Mouse (Mus musculus) retina, embryonic 14.5 days (tissue): Measurements from ENCODE around the gene Cadm1.

Source experiments
- DNase-seq: peaks from one replicate; pipeline ENCODE4 v3.0.0-alpha.2; 2015; ENCODE audit warnings: low spot score

The Cadm1 gene

DNA sequence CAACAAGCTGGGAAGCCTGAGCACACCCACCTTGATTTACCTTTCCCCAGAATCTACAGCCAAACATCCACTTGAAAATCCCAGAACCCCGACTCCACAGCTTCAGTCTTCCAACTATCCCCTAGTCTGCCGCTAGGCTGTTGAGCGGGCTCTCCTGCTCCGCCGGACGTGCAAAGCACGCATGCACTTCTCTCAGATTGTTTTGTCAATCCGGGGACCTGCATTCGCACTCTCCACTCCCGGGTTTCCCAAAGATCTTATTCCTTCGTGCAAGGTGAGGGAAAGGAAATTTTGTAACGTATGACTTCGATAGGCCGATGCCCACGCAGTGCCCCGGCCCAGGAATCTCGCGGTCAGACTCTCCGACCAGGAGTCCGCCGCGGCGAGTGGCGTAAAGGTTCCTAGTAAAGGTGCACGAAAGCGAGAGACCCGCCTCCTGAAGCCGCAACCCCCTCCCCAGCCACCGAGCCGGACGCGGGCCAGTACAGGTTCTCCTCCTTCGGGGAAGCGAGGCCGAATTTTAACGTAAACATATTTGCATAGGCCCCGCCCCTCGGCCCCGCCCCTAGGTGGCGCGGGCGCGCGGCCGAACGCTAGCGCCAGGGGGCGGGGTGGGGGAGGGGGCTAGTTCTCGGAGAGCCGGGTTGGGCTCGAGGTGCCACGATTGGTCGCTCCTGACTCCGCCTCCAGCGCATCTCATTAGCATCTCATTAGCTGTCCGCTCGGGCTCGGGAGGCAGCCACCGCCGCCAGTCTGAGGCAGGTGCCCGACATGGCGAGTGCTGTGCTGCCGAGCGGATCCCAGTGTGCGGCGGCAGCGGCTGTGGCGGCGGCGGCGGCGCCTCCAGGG is at the start of gene Cadm1:
TSS of gene Cadm1 (plus strand) at position 572 of the 849 bp plus-strand sequence.
- DNase-seq: peak; percentile 99

DNA sequence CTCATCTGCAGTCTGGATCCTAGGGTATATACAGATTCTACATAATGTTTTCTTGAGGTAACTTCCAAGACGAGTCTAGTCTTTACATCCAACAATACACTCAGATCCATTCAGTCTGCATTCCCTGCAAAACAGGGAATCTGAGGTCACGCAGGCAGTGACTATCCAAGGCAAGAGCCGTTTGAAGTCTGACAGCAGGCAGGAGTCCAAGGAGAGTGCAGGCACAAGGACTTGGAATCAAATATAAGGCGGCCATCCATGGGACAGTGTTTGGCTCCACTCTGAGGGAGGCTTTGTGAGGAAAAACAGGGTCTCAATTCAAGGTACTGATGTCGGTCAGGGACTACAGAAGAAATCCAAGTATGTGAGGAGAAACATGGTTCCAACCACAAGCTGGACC is 45.5 kb upstream of the Cadm1 start:
- DNase-seq: no peak

DNA sequence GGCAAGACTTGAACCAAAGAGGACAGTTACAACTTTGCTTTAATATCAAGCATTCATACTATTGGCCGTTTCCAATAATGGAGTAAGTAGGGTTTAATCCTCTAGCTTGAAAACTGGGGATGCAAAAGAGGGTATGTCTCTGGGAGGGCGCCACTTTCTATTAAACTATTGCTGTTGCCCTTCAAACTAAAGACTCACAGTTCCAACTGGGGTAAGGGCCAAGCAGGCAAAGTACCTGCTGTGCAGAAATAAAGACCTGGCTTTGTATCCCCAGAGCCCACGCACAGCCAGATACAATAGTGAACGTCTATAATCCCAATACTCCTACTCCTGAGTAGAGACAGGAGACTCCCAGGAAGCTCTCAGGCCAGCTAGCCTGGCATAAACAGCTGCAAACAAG is 44.8 kb upstream of the Cadm1 start:
- no peak for DNase-seq

DNA sequence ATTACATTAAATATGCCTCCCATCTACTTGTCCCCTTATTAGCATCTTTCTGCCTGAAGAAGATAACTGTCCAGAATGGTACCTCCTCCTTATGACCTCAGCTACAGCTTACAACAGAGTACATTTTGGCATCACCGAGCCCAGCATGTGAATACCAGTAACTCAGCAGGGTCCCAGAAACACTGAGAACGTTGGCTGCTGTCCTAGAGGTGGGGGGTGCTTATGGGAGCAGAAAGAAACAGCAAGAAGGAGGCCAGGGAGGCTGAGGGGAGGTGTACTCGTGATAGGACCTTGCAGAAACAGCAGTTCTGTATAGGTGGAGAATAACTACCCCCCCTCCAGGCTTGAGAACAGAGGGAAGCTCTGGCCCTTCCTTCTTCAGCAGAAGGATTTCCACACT is 30.2 kb upstream of the Cadm1 start:
- DNase-seq: no peak

DNA sequence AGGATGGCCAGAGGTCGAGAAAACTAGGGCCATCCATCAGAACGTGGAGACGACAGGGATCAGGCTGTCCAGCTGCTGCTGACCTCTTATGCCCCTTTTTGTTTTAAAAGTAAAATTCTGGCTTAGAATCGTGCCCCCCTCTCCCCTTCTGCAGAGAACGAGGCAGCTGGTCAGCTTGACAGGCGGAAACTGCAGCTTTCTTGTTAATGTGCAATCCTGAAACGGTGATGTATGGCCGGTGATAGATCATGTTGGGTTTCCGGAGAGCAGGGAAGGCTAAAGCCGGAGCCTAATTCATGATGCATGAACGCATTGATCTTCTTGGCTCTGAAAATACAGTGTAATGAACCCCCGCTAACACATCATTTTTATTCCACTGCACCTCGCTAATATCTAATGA is 24.0 kb upstream of the Cadm1 start:
- peak; percentile 31 for DNase-seq

DNA sequence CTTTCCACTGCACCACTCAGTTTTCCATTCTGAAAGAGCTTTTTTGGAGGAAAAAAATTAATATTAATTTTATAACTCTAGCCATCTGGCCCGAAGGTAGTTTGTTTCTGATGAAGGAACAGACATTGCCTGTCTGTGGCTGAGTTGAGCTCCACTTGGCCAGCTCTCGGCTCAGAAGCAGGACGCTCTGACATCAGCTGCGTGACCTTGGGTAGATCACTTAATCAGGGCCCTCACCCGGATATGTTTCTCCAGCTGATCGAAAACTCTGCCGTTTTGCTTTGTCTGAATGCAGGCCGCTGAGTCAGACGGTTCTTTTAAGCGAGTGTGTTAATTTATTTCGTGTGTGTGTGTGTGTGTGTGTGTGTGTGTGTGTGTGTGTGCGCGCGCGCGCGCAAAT is 23.1 kb upstream of the Cadm1 start:
- no peak for DNase-seq

DNA sequence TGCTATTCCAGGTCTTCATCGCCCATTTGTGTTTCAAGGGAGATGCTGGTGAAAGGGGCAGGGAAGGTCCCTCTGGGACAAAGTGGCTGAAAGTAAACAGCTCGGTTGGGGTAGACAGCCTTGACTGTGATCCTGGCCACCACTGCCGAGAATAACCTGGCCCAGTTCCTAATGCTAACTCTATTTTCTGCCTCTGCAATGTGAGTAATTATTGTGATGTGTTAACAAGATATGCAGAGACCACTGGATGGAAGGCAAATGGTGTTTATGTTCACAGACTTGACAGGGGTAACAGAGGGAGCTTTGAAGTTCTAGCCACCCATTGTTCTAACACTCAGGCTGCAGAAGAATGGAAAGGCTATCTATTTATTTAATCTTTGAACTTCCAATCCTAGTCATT is 21.9 kb upstream of the Cadm1 start:
- no peak for DNase-seq

DNA sequence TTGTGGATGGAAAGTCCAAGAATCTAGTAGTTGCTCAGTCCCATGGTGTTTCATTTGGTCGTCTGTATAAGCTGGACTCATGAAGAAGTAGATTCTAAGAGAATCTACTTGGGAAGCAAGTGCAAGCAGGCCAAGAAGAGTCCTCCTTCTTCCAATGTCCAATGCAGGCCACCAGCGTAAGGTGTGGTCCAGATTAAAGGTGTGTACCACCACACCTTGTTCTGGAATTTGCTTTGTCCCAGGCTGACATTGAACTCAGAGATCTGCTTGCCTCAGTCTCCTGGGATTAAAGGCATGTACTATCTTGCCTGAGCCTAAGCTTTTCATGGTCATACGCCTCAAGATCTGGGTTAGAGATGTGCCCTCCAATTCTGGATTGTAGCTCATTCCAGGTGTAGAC is 17.5 kb upstream of the Cadm1 start:
- no peak for DNase-seq

DNA sequence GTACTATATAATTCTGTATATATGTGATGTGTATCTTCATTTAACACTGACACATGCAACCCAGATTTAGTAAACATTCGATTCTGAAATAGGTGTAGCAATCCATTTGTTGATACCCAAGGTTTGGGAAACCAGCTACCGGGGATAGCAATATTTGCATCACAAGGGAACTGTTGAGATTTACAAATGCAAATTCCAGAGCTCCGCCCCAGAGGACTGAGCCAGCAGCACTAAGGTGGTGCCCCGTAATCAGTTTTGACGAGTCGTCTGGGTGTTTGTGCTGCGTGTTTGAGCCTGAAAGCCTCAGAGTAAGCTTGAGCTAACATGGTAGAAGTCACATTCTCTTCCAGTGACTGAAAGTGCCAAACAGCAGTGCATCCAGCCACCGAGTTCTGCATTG is 15.7 kb upstream of the Cadm1 start:
- DNase-seq: no peak

DNA sequence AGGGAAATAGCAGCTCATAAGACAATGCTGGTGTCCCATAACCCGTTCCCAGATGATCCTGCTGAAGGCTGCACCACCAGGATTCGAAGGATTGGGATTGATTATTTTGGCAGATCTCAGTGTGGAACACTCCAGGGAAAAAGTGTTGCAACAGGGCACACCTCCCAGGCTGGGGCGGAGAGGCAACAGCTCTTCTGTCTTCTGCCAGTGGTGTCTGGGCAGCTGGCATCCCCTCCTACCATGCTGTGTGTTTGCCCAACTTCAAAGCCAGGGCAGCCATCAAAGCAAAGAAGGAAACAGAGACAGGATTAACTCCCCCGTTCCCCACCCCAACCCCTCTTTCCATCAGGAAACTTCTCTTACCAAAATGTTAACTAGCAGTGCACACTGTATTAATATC is 13.7 kb upstream of the Cadm1 start:
- DNase-seq: no peak

DNA sequence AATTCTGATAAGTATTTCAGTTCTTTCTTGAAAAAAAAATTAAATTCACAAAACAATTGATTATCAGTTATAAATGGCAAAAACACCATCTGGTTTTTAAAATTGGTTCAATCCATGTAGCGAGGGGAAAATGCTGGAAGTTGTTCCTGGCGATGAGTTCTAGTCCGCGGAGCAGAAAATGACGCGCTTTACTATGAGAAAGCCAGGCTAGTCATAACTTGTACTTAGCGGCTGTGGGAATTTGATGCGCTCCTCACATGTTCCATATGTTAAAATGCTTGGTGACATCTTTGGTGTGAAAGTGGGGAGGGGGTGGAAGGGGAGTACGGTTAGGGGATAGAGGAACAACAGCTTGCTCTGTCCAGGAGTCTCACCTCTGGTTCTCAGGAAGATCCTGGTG is 2.7 kb upstream of the Cadm1 start:
- DNase-seq: no peak

DNA sequence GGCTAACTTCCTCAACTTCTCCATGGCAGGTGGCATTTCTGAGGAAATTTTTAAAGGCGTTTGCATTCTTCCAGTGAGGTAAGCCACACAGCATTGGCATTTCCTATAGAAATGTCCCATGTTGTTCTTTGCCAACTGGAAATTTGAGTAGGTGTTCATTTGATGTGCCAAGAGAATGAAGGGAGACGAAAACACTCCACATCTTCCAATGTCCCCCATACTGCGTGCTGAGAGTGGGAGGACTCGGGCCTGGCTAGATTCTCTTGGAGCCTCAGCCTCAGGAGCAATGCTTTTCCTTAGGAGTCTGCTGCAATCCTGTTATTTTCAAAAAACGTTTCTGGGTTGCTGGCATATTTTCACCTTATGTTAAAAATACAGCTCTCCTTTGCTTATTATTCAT is 2.2 kb upstream of the Cadm1 start:
- DNase-seq: no peak

DNA sequence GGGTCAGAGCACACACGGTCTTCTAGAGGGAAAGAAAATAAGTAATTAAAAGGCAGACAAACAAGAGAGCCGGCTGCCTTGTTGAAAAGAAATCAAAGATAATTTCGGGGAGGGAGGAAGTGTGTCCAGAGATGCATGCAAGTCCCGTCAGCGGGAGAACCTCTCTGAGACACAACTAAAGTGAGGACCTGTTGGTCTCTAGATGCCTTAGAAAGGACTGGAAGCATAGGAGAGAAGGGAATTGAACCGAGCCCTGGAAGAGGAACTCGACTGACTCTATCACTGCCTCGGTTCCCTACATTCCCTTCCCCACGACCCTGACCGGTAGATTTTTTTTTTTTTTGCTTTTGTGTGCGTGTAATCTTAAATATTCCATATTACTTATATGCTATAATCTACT is 791 bp upstream of the Cadm1 start:
- no peak for DNase-seq

DNA sequence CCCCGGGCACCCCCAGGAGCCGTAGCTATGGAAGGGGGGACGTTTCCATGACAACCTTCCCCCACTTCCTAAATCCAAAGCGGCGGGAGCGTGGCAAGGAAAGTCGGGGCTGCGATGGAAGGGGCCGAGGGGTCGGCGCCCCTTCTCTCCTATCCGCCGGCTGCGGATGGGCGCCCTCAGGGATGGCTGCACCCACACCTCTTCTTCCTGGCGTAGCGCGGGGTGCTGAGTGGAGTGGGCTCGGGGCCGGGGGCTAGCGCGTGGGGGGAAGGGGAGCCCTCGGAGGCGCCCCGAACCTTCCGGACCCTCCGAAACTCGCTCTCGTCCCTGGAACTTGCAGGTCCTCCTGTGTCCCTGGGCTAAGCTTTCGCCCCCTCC is 560 bp downstream of the Cadm1 start:
- no peak for DNase-seq

DNA sequence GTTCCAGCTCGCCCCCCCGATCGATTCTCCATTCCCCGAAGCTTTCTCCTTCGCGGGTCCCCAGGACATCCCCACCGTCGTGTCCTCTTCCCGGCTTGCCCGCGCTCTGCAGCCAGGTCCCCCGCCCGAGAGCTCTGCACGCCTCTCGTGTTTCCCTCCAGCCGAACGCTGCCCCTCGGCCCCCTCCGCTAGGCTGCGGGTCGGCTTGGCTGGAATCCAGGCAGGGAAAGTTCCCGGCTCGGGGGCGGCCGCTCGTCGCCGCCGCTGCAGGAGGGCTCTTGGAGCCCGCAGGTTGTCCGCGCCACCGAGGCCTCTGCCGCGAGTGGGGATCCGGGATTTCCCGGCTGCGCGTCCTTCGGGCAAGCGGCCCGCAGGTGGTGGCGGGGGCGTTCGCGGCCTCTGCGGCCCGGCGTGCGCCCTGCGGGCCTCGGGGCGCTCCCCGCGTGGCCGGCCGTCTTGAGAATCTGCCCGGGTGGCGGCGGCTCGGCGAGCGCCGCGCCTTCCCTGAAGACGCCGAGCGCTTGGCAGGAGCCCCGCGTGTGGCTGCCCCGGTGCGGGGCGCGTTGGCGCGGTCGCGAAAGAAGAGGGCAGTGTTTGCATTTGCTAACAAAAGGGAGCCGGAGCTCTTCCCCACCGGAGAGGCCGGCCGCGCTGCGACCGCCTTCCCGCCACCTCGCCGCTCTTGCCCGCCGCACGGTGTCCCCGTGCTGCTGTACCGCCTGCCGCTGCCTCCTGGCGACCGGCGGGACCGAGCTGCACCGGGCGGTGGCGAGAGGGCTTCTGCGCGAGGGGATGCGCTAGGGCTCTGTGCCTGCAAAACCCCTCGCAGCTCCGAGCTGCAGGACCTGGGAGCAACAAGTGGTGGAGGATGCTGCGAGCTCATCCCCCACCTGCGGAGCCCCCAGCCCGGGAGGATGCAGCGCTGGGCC is 1.2 kb downstream of the Cadm1 start:
- peak; percentile 71 for DNase-seq

DNA sequence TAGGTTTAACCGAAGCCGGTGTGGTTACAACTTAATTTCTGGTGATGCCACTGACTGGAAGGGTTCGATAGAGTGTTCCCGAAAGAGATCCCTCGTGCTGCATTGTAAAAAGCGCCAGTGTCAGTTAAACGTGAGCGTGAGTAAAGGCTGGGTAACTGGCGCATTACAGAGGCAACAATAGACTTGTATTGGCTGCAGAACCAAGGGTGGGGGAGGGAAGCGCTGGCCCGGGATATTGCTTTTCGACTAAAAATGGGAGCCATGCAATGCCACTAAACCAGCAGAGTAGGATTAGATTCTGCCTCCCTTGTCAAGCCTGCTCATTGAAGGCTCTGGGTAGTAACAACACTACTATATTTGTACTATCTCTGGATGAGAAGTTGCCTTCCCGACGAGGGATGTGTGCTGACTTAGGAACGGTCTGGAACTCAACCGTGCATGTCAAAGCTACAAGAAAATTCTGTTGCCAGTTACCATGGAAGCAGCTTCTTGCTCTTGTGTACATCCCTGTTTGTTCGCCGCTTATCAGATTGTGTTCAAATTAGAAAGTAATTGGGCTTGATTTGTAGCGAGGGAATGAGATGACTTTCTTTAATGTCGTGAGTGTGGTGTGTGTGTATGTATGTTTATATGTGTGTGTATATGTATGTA is 2.4 kb downstream of the Cadm1 start:
- DNase-seq: peak; percentile 67

DNA sequence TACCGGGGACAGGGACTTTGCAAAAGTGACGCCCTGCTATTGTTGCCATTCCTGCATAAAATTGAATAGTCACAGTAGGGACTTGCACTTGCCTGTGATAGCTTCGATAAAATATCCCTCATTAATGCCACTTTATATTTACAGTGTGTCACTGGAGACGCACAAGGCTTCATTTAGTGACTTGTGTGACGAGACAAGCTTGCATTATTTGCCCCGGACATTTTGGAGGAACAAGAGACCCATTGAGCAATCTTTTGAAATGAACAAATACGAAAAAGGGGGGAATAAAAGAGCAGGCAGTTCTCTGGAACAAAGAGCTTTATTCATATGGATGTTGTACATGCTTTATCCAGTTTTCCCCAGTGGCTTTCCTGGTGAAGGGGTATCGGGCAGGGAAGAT is 3.5 kb downstream of the Cadm1 start:
- DNase-seq: peak; percentile 39

DNA sequence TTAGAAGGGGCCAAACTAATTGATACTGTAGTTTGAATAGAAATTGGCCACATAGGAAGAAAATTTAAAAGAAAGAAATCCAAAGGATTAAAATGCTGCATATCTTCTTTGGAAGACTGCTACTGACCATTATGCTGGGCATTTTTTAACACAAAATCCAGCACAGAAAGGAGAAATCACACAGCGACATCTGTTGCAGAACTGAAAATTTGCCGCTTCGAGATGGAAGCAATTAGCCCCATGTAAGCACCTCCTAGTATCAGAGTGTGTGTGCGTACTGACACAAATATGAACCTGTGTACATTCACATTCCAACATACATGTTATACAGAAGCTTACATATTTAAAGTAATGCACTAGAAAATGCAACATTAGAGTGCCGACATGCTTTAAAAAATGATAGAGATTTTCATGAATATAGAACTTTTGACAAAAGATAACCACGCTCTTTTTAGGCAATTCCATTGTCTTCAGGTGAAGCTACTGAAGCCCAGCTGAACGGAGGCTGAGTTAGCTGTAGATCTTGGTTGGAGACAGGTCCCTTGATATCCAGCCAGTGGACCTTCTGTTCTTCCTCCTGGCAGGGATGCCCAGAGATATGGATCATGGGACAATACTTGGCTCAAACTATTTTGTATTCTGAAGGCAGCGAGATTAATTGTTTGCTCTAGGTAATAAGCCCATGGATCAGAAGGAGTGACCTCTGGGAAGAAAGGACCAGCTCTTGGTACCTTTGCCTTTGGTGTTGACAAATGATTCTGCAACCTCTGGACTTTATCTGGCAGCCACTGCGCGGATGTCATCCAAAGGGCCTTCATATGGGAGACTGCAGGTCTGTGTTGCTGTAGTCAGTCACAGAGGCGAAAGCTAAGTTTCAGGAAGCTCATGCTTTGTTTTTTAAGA is 4.9 kb downstream of the Cadm1 start:
- no peak for DNase-seq

DNA sequence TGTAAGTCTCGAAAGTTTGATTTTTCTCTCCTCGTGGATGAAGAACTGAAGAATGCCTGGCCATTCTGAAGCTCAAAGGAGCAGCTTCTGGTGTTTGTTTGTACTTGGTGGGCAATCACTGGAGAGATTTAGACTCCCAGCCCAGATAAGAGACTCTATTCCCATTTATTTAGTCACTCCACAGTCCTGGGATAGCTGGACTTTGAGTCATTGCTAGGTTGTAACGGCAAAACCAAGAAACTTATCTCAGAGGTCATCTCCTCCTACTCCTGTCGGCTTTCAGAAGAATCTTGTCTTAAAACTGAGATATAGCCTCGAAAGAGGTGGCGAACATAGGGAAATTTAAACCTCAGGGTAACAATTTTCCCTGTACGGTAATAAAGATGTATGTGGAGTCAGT is 15.3 kb downstream of the Cadm1 start:
- no peak for DNase-seq

DNA sequence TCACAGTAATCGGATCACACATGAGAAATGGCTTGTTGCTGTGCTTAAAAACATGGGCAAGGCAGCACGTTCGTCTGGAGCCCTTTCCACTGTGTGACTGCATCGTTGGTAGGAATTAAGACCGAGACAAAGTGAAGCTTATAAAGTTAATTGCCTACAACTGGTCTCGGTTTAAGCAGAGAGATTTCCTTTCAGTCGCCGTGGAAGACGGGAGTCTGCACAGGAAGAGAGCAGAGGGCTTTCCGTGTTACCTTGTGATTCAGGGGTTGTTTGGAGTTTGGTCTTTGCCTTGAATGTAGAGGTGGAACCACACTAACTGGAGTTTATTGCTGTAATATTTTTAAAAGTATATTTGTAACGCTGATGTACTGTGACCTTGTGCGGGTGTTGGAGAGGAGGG is 15.7 kb downstream of the Cadm1 start:
- DNase-seq: no peak

DNA sequence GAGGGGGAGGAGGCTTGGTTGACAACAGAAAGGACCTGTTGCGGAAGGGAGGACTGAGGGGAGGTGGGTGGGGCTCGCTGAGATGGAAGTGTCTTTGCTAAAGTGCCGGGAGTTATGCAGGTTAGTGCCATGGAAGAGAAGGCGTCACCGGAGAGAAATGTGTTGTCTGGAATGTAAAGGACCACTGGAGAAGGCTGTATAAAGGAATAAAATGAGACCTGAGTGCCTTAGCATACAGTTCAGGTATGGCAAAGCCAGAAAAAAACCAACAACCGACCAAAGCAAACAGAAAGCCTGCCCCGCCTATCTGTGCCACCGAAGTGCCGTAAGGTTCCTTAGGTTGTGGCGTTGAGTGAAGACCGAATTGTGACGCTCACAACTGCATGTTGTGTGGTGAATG is 18.4 kb downstream of the Cadm1 start:
- no peak for DNase-seq

DNA sequence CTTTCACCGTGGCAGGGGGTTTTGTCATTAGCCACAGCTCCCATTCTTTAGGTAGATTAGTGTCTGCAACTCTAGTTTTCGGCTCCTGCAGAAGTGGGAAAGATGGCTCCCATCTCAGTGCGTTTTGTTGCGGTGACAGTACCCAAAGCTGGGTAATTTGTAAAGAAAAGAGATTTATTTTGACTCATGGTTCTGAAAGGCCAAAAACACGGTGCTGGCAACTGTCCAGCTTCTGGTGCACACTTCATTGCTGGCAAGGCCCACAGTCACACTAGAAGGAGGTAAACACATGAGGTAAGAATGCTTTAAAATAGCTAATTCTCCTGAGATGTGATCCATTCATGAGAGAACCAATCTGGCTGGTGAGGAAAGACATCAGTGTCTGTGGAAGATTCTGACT is 18.9 kb downstream of the Cadm1 start:
- no peak for DNase-seq
